Mouse (Mus musculus) heart, embryonic 13.5 days (tissue): ENCODE data around the gene 2310003L06Rik. TPM values are rescaled to one million over a fixed set of nuclear protein-coding genes. Genes with fewer than 3 reads are reported as not detected.

Experiments
- ATAC-seq: fragments of 200-750 bp; cut with Nextera tagmentation; 2 replicates; pipeline ENCODE4 v1.8.0; 2017; ENCODE audit warnings: moderate TSS enrichment; ENCODE audit not compliant: insufficient number of reproducible peaks, low FRiP score, low TSS enrichment; ENCODE audit errors: extremely low read depth
- H3K27ac ChIP-seq: fragments of 300-500 bp; sonication (generic); replicated peaks from 2 replicates; pipeline ENCODE4 v1.5.1; 2015; ENCODE audit warnings: moderate library complexity, mild to moderate bottlenecking, inconsistent platforms
- H3K27me3 ChIP-seq: fragments of 300-500 bp; sonication (generic); replicated peaks from 2 replicates; pipeline ENCODE4 v1.6.1; 2015; ENCODE audit warnings: mild to moderate bottlenecking, inconsistent platforms
- H3K36me3 ChIP-seq: fragments of 300-500 bp; sonication (generic); 2 replicates; pipeline ENCODE4 v1.6.1; 2015; ENCODE audit warnings: mild to moderate bottlenecking, inconsistent platforms
- H3K4me1 ChIP-seq: fragments of 300-500 bp; sonication (generic); 2 replicates; pipeline ENCODE4 v1.6.1; 2015; ENCODE audit warnings: inconsistent platforms
- H3K4me2 ChIP-seq: fragments of 300-500 bp; sonication (generic); 2 replicates; pipeline ENCODE4 v1.6.1; 2015; ENCODE audit warnings: inconsistent platforms, mild to moderate bottlenecking, moderate library complexity
- H3K4me3 ChIP-seq: fragments of 300-500 bp; sonication (generic); 2 replicates; pipeline ENCODE4 v1.5.1; 2015; ENCODE audit warnings: moderate library complexity, mild to moderate bottlenecking, inconsistent platforms
- H3K9ac ChIP-seq: fragments of 300-500 bp; sonication (generic); 2 replicates; pipeline ENCODE4 v1.6.1; 2015; ENCODE audit warnings: inconsistent platforms, mild to moderate bottlenecking, moderate library complexity
- H3K9me3 ChIP-seq: fragments of 300-500 bp; sonication (generic); 2 replicates; pipeline ENCODE4 v1.6.1; 2016; ENCODE audit warnings: inconsistent platforms
- WGBS: fragments of 180-500 bp; shearing (Covaris S2); methylation state at CpG from one replicate; pipeline ENCODE4 v1.1.7; 2015; ENCODE audit warnings: mixed read lengths; 5-methylcytosine and 5-hydroxymethylcytosine counted together
- polyA plus RNA-seq: library from polyadenylated mRNA; unstranded; fragments of >200 nt; fragmentation: Nextera tagmentation; extraction: Ambion mirVana; gene quantifications from 2 replicates; pipeline ENCODE4 v1.2.1, GENCODE M21; 2015

The 2310003L06Rik gene
- polyA plus RNA-seq, result not detected in 2 replicates

DNA sequence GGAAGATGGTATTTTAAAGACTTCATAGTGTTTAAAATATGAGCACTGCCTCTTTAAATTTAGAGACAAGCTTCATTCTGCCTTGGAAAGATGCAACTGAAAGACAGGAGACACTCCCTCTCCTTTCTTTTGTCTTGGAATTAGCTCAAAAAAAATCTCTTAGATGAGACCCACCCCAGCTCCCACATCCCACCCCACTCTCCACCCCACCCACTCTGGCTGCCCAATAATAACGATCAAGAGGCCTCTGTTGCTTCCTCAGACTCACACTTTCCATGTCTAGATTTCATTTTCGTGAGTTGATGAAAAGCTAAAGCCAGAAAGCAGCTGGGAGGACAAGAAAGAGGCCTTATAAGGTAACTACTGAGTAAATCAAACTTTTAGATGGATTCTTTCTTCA, at the start of gene 2310003L06Rik, which contains the start of gene Gm28434:
Gene 2310003L06Rik (plus strand): TSS at position 259 of the 400 bp plus-strand sequence.
Gene Gm28434 (plus strand): TSS at position 317 of the 400 bp plus-strand sequence.
- Histone ChIP-seq H3K4me1 (no peaks in the 10 kb centered on the region), H3K4me3 (no peak within 1 kb of the TSS), H3K36me3 (no peaks in the 10 kb centered on the region), H3K27me3 (no peaks in the 10 kb centered on the region), H3K4me2 (no peak within 1 kb of the TSS), H3K9ac (no peak within 1 kb of the TSS), H3K9me3 (no peaks in the 10 kb centered on the region), H3K27ac (no peak within 1 kb of the TSS)
- ATAC-seq, result no peak
- 43% methylated on average over 2 of the region's 2 CpGs for WGBS

DNA sequence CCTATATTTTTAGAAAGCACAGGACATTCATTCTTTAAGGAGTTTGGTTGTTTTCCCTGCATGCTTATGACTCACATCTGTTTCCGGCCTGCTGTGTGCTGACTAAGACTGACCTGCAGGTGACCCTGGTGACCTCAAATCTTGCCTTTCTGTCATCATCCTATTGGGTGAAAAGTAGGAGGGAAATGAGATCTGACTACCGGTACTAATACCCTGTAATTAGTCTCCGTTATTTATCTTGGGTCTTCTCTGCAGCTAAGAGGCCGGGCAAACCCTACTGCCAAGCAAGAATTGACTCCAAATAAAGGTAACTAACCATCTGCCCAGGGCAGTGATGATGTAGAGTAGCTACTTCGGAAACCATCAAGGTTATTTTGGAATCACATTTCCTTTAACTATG, 43.9 kb upstream of the 2310003L06Rik start, which contains the start of gene Csn3:
Gene Csn3 (plus strand): TSS at position 208 of the 400 bp plus-strand sequence.
- Histone ChIP-seq H3K9ac (no peak within 1 kb of the TSS), H3K27ac (no peak within 1 kb of the TSS)

DNA sequence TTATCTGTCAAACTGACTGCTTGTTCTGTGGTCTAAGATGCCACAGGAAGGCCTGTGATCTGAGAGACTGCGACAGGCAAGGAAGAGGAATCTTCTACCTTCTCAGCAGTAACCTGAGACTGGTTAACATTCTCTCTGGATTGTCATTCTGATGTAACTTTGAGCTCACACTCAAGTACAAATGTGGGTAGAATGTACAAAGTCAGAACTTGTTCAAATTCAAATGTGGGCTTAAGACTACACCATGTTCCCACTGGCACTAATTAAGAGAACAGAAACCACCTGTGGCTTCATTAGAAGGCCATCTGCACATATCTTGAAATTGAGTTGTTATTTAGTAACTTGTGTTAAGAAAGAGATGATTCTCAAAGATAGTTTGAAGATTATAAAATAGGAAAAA, 37.7 kb upstream of the 2310003L06Rik start:
- ATAC-seq, result no peak
- Histone ChIP-seq H3K27me3 (no peaks in the 10 kb centered on the region), H3K4me3 (no peak overlapping the region), H3K4me2 (no peak overlapping the region), H3K27ac (no peak overlapping the region), H3K4me1 (no peaks in the 10 kb centered on the region), H3K9ac (no peak overlapping the region), H3K36me3 (no peaks in the 10 kb centered on the region), H3K9me3 (no peaks in the 10 kb centered on the region)
- WGBS, result 46% methylated on average over 1 of the region's 1 CpGs

More for the DNA sequence above, 43.9 kb upstream of the 2310003L06Rik start, which contains the start of gene Csn3:
- Histone ChIP-seq H3K4me3 (no peak within 1 kb of the TSS), H3K9me3 (no peaks in the 10 kb centered on the region), H3K4me2 (no peak within 1 kb of the TSS), H3K27me3 (no peaks in the 10 kb centered on the region), H3K4me1 (no peaks in the 10 kb centered on the region), H3K36me3 (no peaks in the 10 kb centered on the region)
- no peak for ATAC-seq
- 34% methylated on average over 5 of the region's 5 CpGs for WGBS

DNA sequence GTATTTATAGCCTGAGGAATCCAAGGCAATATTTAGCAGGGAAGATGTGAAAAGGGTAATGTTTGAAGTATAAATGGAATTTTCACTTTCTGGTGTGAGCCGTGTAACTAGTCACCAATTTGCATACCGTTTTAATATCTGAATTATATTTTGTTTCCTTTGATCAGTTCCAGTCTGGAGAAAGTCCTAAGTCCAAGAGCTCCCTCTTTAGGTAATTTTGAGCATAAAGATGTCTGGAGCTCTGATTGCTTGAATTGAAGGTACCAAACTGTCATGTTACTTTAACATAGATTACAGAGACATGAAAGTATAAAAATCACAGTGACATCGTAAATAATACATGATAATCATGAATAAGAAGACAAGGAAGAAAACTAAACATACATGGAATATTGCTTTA, 28.5 kb upstream of the 2310003L06Rik start:
- no peaks in the 10 kb centered on the region for H3K9me3 ChIP-seq
- ATAC-seq, result no peak
- H3K4me2 ChIP-seq, result no peak overlapping the region
- 31% methylated on average over 3 of the region's 3 CpGs for WGBS
- no peak overlapping the region for H3K27ac ChIP-seq
- H3K4me3 ChIP-seq, result no peak overlapping the region
- H3K36me3 ChIP-seq, result no peaks in the 10 kb centered on the region
- H3K4me1 ChIP-seq, result no peaks in the 10 kb centered on the region
- H3K27me3 ChIP-seq, result no peaks in the 10 kb centered on the region
- H3K9ac ChIP-seq, result no peak overlapping the region

DNA sequence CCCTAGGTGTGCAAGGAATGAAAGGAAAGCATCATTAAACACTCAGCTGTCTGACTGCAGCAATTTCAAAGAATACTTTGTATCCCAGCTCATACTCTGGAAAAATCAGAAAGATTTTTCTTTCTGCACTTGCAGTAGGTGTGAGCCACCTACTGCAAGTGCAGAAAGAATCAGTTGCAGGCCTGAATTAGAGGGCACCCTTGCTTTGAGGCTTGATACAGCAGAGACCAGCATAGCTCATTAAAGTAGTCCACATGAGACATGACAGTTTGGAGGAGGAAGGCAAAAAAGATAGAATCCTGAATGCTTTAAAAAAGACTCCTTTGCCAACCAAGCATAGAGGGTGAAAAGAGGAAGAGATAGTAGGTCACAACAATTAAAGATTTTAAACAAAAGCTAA, 26.7 kb upstream of the 2310003L06Rik start:
- Histone ChIP-seq H3K4me1 (no peaks in the 10 kb centered on the region), H3K4me3 (no peak overlapping the region), H3K27me3 (no peaks in the 10 kb centered on the region), H3K4me2 (no peak overlapping the region), H3K9me3 (no peaks in the 10 kb centered on the region), H3K27ac (no peak overlapping the region), H3K9ac (no peak overlapping the region), H3K36me3 (no peaks in the 10 kb centered on the region)
- no peak for ATAC-seq

DNA sequence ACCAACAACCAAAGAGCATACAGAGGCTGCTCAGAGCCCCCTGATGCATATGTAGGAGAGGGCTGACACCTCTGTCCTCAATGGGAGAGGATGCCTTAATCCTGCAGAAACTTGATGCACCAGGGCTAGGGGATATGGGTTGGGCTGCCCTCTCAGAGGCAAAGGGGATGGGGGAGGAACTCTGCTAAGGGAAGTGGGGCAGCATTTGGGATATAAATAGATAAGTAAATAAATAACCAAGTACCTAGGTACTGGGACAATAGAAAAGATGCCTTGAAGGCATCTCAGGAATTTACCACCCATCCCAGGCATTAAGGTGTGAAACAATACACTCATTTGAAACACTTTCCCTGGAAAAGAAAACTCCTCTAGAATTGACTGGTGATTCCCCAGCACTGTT, 17.4 kb upstream of the 2310003L06Rik start:
- no peak overlapping the region for H3K4me3 ChIP-seq
- no peaks in the 10 kb centered on the region for H3K9me3 ChIP-seq
- no peak overlapping the region for H3K9ac ChIP-seq
- ATAC-seq, result no peak
- H3K36me3 ChIP-seq, result no peaks in the 10 kb centered on the region
- H3K27me3 ChIP-seq, result no peaks in the 10 kb centered on the region
- no peaks in the 10 kb centered on the region for H3K4me1 ChIP-seq
- H3K27ac ChIP-seq, result no peak overlapping the region
- H3K4me2 ChIP-seq, result no peak overlapping the region

DNA sequence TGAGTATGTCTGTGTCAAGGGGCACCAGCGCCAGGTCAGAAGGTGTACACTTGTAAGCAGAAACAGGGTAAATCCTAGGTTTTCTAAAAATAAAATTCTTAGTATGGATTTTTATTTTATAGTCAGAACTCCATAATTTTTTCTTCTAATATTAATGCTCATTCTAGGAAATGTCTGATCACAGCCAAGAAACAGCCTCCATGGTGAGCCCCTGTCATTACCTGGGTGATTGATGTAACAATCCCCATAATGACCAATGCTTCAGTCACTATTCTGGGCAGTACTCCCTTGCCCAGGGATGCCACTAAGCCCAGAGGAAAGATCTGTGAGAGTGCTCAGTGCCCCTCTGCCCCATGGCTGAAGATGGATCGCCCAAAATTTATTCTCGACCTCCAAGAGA, 9.9 kb downstream of the 2310003L06Rik start, which contains the start of gene Cabs1:
Gene Cabs1 (plus strand): TSS at position 301 of the 400 bp plus-strand sequence.
- H3K9ac ChIP-seq, result no peak within 1 kb of the TSS
- H3K9me3 ChIP-seq, result no peaks in the 10 kb centered on the region
- H3K27me3 ChIP-seq, result no peaks in the 10 kb centered on the region
- H3K27ac ChIP-seq, result no peak within 1 kb of the TSS
- no peaks in the 10 kb centered on the region for H3K4me1 ChIP-seq
- no peak within 1 kb of the TSS for H3K4me3 ChIP-seq
- 67% methylated on average over 3 of the region's 3 CpGs for WGBS
- no peak for ATAC-seq
- no peak within 1 kb of the TSS for H3K4me2 ChIP-seq
- no peaks in the 10 kb centered on the region for H3K36me3 ChIP-seq

DNA sequence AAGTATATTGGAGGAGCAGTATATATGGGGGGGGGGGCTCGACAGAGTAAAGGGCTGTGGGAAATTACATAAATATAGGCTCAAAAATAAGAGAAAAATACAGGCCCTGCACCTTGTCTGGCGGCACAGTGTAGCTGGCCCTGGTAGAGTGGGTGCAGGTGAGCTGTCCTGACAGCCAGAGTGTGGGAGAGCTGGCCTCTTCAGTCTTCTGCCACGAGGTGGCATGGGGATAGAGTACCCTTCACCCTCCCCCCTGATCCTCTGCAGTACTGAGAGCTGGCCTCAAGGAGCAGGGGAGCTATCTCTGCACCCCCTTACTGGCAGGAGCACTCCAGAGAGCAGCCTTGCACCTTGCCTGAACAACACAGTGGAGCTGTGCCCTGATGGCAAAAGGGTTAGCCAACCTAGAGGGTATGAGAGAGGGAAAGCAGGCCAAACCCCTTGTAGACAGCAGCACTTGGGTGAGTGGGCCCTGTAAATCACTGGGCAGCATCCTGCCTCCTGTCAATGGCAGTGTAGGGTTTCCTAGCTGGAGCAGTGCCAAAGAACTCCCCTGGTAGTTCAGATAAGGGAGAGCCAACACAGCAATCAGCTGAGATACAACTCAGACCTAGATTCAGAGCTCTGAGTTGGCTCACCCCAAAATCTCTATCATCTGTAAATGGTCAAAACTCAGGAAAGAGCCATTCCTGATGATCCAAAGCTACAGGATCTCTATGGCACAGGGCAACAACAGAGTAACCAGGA, 13.4 kb downstream of the 2310003L06Rik start:
- Histone ChIP-seq H3K4me1 (no peaks in the 10 kb centered on the region), H3K9ac (no peak overlapping the region), H3K9me3 (no peaks in the 10 kb centered on the region), H3K27ac (no peak overlapping the region), H3K36me3 (no peaks in the 10 kb centered on the region), H3K27me3 (no peaks in the 10 kb centered on the region), H3K4me2 (no peak overlapping the region), H3K4me3 (no peak overlapping the region)
- ATAC-seq, result no peak
- WGBS, result 50% methylated on average over 3 of the region's 3 CpGs

DNA sequence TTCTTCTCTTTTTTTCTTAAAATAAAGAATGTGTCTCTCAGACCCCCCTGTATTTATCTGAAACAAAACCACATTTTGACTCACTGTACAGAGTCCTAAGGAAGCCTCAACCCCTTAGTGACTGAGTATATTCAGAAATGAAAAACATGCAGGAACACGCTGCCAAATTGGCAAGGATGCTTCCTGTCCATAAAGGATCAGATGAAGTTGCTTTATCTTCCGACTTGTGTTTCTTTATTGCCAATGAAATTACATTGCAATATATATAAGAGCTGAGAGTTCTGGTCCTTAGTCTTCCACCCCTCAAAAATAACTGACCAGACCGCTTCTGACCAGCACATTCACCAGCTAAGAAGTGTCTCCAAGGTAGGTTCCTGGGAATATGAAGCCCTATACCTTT, 33.0 kb downstream of the 2310003L06Rik start, which contains the start of gene Smr3a:
Gene Smr3a (plus strand): TSS at position 301 of the 400 bp plus-strand sequence.
- no peak for ATAC-seq

DNA sequence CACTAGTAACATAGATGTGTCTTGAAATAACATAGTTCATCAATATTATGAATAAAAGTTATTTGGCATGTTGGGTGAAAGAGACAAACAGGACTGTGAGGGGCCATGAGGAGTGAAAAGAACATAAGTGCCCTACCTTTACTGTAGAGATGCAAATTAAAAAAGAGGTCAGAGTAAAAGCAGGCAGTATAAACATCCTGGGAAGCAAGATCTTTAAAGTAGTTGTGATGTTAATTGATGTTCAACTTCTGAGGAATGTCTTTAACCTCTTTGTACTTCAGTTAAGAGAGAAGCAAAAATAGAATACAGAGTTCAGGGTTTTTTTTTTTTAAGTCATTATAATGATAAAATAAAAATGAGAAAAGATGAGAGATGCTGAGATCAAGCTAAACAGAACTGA, 36.0 kb downstream of the 2310003L06Rik start:
- H3K4me3 ChIP-seq, result no peak overlapping the region
- no peak overlapping the region for H3K4me2 ChIP-seq
- no peak overlapping the region for H3K27ac ChIP-seq
- no peak overlapping the region for H3K9ac ChIP-seq
- no peaks in the 10 kb centered on the region for H3K4me1 ChIP-seq
- H3K27me3 ChIP-seq, result no peaks in the 10 kb centered on the region
- ATAC-seq, result no peak
- H3K9me3 ChIP-seq, result no peaks in the 10 kb centered on the region
- no peaks in the 10 kb centered on the region for H3K36me3 ChIP-seq

More for the DNA sequence above, 33.0 kb downstream of the 2310003L06Rik start, which contains the start of gene Smr3a:
- no peaks in the 10 kb centered on the region for H3K36me3 ChIP-seq
- H3K27ac ChIP-seq, result no peak within 1 kb of the TSS
- no peak within 1 kb of the TSS for H3K9ac ChIP-seq
- no peak within 1 kb of the TSS for H3K4me3 ChIP-seq
- no peak within 1 kb of the TSS for H3K4me2 ChIP-seq
- no peaks in the 10 kb centered on the region for H3K4me1 ChIP-seq
- 73% methylated on average over 3 of the region's 3 CpGs for WGBS
- H3K9me3 ChIP-seq, result no peaks in the 10 kb centered on the region
- no peaks in the 10 kb centered on the region for H3K27me3 ChIP-seq
